Mouse (Mus musculus) liver, adult 2 months (tissue): ENCODE data around the gene Lrp1.

Experiments
- CTCF ChIP-seq: fragments of 200-500 bp; IDR thresholded peaks from 2 replicates; pipeline ENCODE4 v1.5.1; 2011; ENCODE audit warnings: low read depth, low read length, control low read depth
- POLR2A ChIP-seq: fragments of 200-500 bp; IDR thresholded peaks from 2 replicates; pipeline ENCODE4 v1.6.1; 2011; ENCODE audit warnings: low read length, control low read depth; ENCODE audit not compliant: insufficient read depth; ENCODE audit errors: extremely low read depth

GRCm38 (mm10) chr10:127543916-127544315 is 77.0 kb downstream of the Lrp1 start:
- no peak for TF ChIP-seq POLR2A
- TF ChIP-seq CTCF: no peak
